Comparison of ENCODE assay signal across 9 mouse cellular contexts in genomic region chr3:67463001-67463400, GRCm38 (mm10). TPM values are rescaled to one million over a fixed set of nuclear protein-coding genes. Genes with fewer than 3 reads are reported as not detected.
A peak's percentile ranks its signal among the peaks of the same experiment; 100 is the strongest.
DNase-seq lines count a peak whose midpoint lies in the region; ATAC-seq and TF ChIP-seq lines count a peak whose summit lies in the region.
"Had no signal": no experiment of that assay in that cellular context is flagged by ENCODE, and none has a peak within 500 bp of the region (broad histone marks: within the 10 kb centered on the region; RNA-seq: fewer than 3 reads in every experiment).

No protein-coding gene starts in this region.

- H3K36me3 ChIP-seq in lung, embryonic 14.5 days (ENCODE audit: insufficient read depth) = peaks cover 29% of the 10 kb centered on the region
- H3K36me3 ChIP-seq in hindbrain, embryonic 16.5 days (ENCODE audit: control insufficient read depth, insufficient read depth, low read length) = peaks cover 13% of the 10 kb centered on the region
- H3K36me3 ChIP-seq in midbrain, embryonic 14.5 days (ENCODE audit: control insufficient read depth, insufficient read depth, low read length) = peaks cover 30% of the 10 kb centered on the region

- peak overlapping the region; percentile 53 for H3K4me3 ChIP-seq in lung, embryonic 14.5 days (ENCODE audit: low read depth, low read length)
- H3K4me3 ChIP-seq in cortical plate, adult 2 months (ENCODE audit: insufficient read depth, low read length) = peak overlapping the region; percentile 69
- peak overlapping the region; percentile 54 for H3K4me3 ChIP-seq in hindbrain, embryonic 16.5 days (ENCODE audit: low read length)
- H3K4me3 ChIP-seq in midbrain, embryonic 14.5 days (replicated peaks; ENCODE audit: low read depth, low read length) = peak overlapping the region; percentile 57

- TF ChIP-seq CTCF in lung, embryonic 14.5 days (IDR thresholded peaks at IDR 0.05; ENCODE audit: low read depth) = no peak
- TF ChIP-seq CTCF in cortical plate, adult 2 months (IDR thresholded peaks at IDR 0.05; ENCODE audit: extremely low read depth, insufficient read depth, low read length) = no peak

- WGBS in lung, embryonic 14.5 days = under 1% methylated on average over 12 of the region's 12 CpGs
- WGBS in hindbrain, embryonic 16.5 days = 4% methylated on average over 12 of the region's 12 CpGs
- 4% methylated on average over 12 of the region's 12 CpGs for WGBS in midbrain, embryonic 14.5 days

- H3K27ac ChIP-seq in lung, embryonic 14.5 days (ENCODE audit: low read depth) = peak overlapping the region; percentile 89
- H3K27ac ChIP-seq in cortical plate, adult 2 months (ENCODE audit: insufficient read depth, low read length) = 0 out of 2 replicates have a peak overlapping the region, but pooled peaks have one; percentile 26
- H3K27ac ChIP-seq in hindbrain, embryonic 16.5 days (ENCODE audit: low read depth, low read length) = peak overlapping the region; percentile 76
- H3K27ac ChIP-seq in midbrain, embryonic 14.5 days (replicated peaks; ENCODE audit: low read depth, low read length) = peak overlapping the region; percentile 75

- H3K4me1 ChIP-seq in lung, embryonic 14.5 days (ENCODE audit: insufficient read depth) = no peaks in the 10 kb centered on the region
- peaks cover 3% of the 10 kb centered on the region; the same call in 1 of the 2 replicates for H3K4me1 ChIP-seq in cortical plate, adult 2 months (ENCODE audit: control insufficient read depth, insufficient read depth, low read length)
- H3K4me1 ChIP-seq in hindbrain, embryonic 16.5 days (ENCODE audit: control insufficient read depth, insufficient read depth, low read depth, low read length) = peaks cover 3% of the 10 kb centered on the region; the same call in 1 of the 2 replicates
- H3K4me1 ChIP-seq in midbrain, embryonic 14.5 days (ENCODE audit: control insufficient read depth, insufficient read depth, low read length) = no peaks in the 10 kb centered on the region

- peak; percentile 74 for ATAC-seq in lung, embryonic 14.5 days (ENCODE audit: insufficient read depth)
- no peak for ATAC-seq in hindbrain, embryonic 16.5 days
- no peak for ATAC-seq in midbrain, embryonic 14.5 days (ENCODE audit: low FRiP score, low TSS enrichment)
- ATAC-seq in monocyte, adult 5-6 weeks (replicated peaks; ENCODE audit: insufficient number of reproducible peaks, low FRiP score, low TSS enrichment, poor library complexity, severe bottlenecking) = no peak

- DNase-seq in lung, embryonic 14.5 days = peak; percentile 64
- DNase-seq in lung, postnatal 14 days = no peak
- DNase-seq in midbrain, embryonic 14.5 days = peak; percentile 47
- no peak for DNase-seq in ovary, postnatal 14 days (ENCODE audit: low spot score)
- no peak for DNase-seq in right cerebral cortex, postnatal 25 days

- TF ChIP-seq POLR2A in cortical plate, adult 2 months (IDR thresholded peaks at IDR 0.05; ENCODE audit: extremely low read depth, insufficient read depth, low read length) = no peak

- H3K9me3 ChIP-seq in lung, embryonic 14.5 days (ENCODE audit: low read depth, low read length) = no peaks in the 10 kb centered on the region
- H3K9me3 ChIP-seq in hindbrain, embryonic 16.5 days (ENCODE audit: control insufficient read depth, low read length) = no peaks in the 10 kb centered on the region
- no peaks in the 10 kb centered on the region for H3K9me3 ChIP-seq in midbrain, embryonic 14.5 days (ENCODE audit: control insufficient read depth, low read length)

- peak overlapping the region; percentile 62 for H3K9ac ChIP-seq in lung, embryonic 14.5 days
- H3K9ac ChIP-seq in hindbrain, embryonic 16.5 days (ENCODE audit: low read depth, low read length) = peak overlapping the region; percentile 75
- H3K9ac ChIP-seq in midbrain, embryonic 14.5 days (replicated peaks; ENCODE audit: low read length) = peak overlapping the region; percentile 76

- H3K27me3 ChIP-seq in lung, embryonic 14.5 days (ENCODE audit: insufficient read depth, low read length) = no peaks in the 10 kb centered on the region
- no peaks in the 10 kb centered on the region for H3K27me3 ChIP-seq in hindbrain, embryonic 16.5 days (replicated peaks; ENCODE audit: control insufficient read depth, insufficient read depth, low read length)
- no peaks in the 10 kb centered on the region for H3K27me3 ChIP-seq in midbrain, embryonic 14.5 days (ENCODE audit: control insufficient read depth, insufficient read depth, low read length)

- peak overlapping the region; percentile 79 for H3K4me2 ChIP-seq in lung, embryonic 14.5 days
- H3K4me2 ChIP-seq in hindbrain, embryonic 16.5 days (ENCODE audit: low read length) = peak overlapping the region; percentile 73
- peak overlapping the region; percentile 89 for H3K4me2 ChIP-seq in midbrain, embryonic 14.5 days (ENCODE audit: low read length)

RNA-seq across cellular contexts. Expression of gene Lxn, which starts 0.7 kb away (rescaled TPM):
- polyA plus RNA-seq in lung, embryonic 14.5 days (2014; fragmentation: Nextera tagmentation; extraction: Ambion mirVana) = 191 and 197 TPM in 2 replicates
- 80.9 and 82.2 TPM in 2 replicates for polyA plus RNA-seq in cortical plate, adult 2 months (2012; rRNA removed)
- 189 and 198 TPM in 2 replicates for polyA plus RNA-seq in hindbrain, embryonic 16.5 days (2015; fragmentation: Nextera tagmentation; extraction: Ambion mirVana)
- polyA plus RNA-seq in midbrain, embryonic 14.5 days (2014; fragmentation: Nextera tagmentation; extraction: Ambion mirVana) = 237 and 247 TPM in 2 replicates
- total RNA-seq in monocyte, adult 5-6 weeks (2017) = 1.7 to 5.0 TPM (median 2.9 TPM) in 3 replicates

RNA-seq across cellular contexts. Expression of gene Gfm1, which starts 33.1 kb away (rescaled TPM):
- polyA plus RNA-seq in lung, embryonic 14.5 days (2014; fragmentation: Nextera tagmentation; extraction: Ambion mirVana) = 45.9 and 51.5 TPM in 2 replicates
- 35.5 TPM in 2 replicates for polyA plus RNA-seq in cortical plate, adult 2 months (2012; rRNA removed)
- polyA plus RNA-seq in hindbrain, embryonic 16.5 days (2015; fragmentation: Nextera tagmentation; extraction: Ambion mirVana) = 34.0 and 35.0 TPM in 2 replicates
- 26.1 and 34.3 TPM in 2 replicates for polyA plus RNA-seq in midbrain, embryonic 14.5 days (2014; fragmentation: Nextera tagmentation; extraction: Ambion mirVana)
- 21.0 to 39.6 TPM (median 28.6 TPM) in 3 replicates for total RNA-seq in monocyte, adult 5-6 weeks (2017)

RNA-seq across cellular contexts. Expression of gene Rarres1, which starts 52.3 kb away (rescaled TPM):
- 5.1 and 7.0 TPM in 2 replicates for polyA plus RNA-seq in lung, embryonic 14.5 days (2014; fragmentation: Nextera tagmentation; extraction: Ambion mirVana)
- polyA plus RNA-seq in cortical plate, adult 2 months (2012; rRNA removed) = 1.0 and 1.3 TPM in 2 replicates
- 2.4 and 2.7 TPM in 2 replicates for polyA plus RNA-seq in hindbrain, embryonic 16.5 days (2015; fragmentation: Nextera tagmentation; extraction: Ambion mirVana)
- 2.3 and 3.5 TPM in 2 replicates for polyA plus RNA-seq in midbrain, embryonic 14.5 days (2014; fragmentation: Nextera tagmentation; extraction: Ambion mirVana)
- not detected in 3 replicates for total RNA-seq in monocyte, adult 5-6 weeks (2017)
- total RNA-seq: hematopoietic stem cell, adult 5-6 weeks had no signal

Comparison
In these comparisons a context has a peak if more than half of its experiments do, and no peak if none do; other contexts are left out.
1. DNase-seq: peak in lung, embryonic 14.5 days (single experiment) and midbrain, embryonic 14.5 days (single experiment); none in lung, postnatal 14 days (single experiment), ovary, postnatal 14 days (single experiment) and right cerebral cortex, postnatal 25 days (single experiment).
2. H3K27ac ChIP-seq: peak in every context shown above with its lines; median percentile 89 in lung, embryonic 14.5 days; 76 in hindbrain, embryonic 16.5 days; 75 in midbrain, embryonic 14.5 days; 26 in cortical plate, adult 2 months.
3. Peak in every context shown above with its lines, with median percentiles within 50 percentile points of each other: H3K4me2 ChIP-seq, H3K4me3 ChIP-seq and H3K9ac ChIP-seq.